Mouse (Mus musculus) intestine, embryonic 14.5 days (tissue): ENCODE measurements around the gene Tacc3. TPM values are rescaled to one million over a fixed set of nuclear protein-coding genes. Genes with fewer than 3 reads are reported as not detected.

ENCODE experiments used
- ATAC-seq: fragments of 200-750 bp; cut with Nextera tagmentation; replicated peaks from 2 replicates; pipeline ENCODE4 v1.8.0; 2017; ENCODE audit warnings: low read depth, moderate number of reproducible peaks, moderate TSS enrichment, moderate library complexity; ENCODE audit not compliant: low FRiP score, low TSS enrichment
- DNase-seq: peaks from one replicate; pipeline ENCODE4 v3.0.0-alpha.2; 2018; ENCODE audit warnings: low spot score
- H3K27ac ChIP-seq: fragments of 300-500 bp; sonication (generic); 2 replicates; pipeline ENCODE4 v1.5.1; 2014; ENCODE audit warnings: low read depth, mild to moderate bottlenecking, control low read depth
- H3K27me3 ChIP-seq: fragments of 300-500 bp; sonication (generic); replicated peaks from 2 replicates; pipeline ENCODE4 v1.6.1; 2014; ENCODE audit warnings: low read length, control low read depth; ENCODE audit not compliant: control insufficient read depth, insufficient read depth
- H3K36me3 ChIP-seq: fragments of 300-500 bp; sonication (generic); 2 replicates; pipeline ENCODE4 v1.6.1; 2014; ENCODE audit warnings: low read length, control low read depth; ENCODE audit not compliant: control insufficient read depth, insufficient read depth
- H3K4me1 ChIP-seq: fragments of 300-500 bp; sonication (generic); replicated peaks from 2 replicates; pipeline ENCODE4 v1.6.1; 2014; ENCODE audit warnings: low read length, control low read depth, mixed read lengths; ENCODE audit not compliant: control insufficient read depth, insufficient read depth
- H3K4me2 ChIP-seq: fragments of 300-500 bp; sonication (generic); 2 replicates; pipeline ENCODE4 v1.6.1; 2014; ENCODE audit warnings: low read length
- H3K4me3 ChIP-seq: fragments of 300-500 bp; sonication (generic); 2 replicates; pipeline ENCODE4 v1.5.1; 2014; ENCODE audit warnings: low read depth, low read length, control low read depth, mixed read lengths
- H3K9ac ChIP-seq: fragments of 300-500 bp; sonication (generic); 2 replicates; pipeline ENCODE4 v1.6.1; 2014; ENCODE audit warnings: mild to moderate bottlenecking, low read length
- H3K9me3 ChIP-seq: fragments of 300-500 bp; sonication (generic); 2 replicates; pipeline ENCODE4 v1.6.1; 2016; ENCODE audit warnings: low read length, control low read depth; ENCODE audit not compliant: control insufficient read depth
- WGBS: fragments of 180-500 bp; shearing (Covaris S2); extraction: QIAGEN DNeasy Blood & Tissue Kit; methylation state at CpG from one replicate; pipeline ENCODE4 v1.1.7; 2014; 5-methylcytosine and 5-hydroxymethylcytosine counted together
- polyA plus RNA-seq: library from polyadenylated mRNA; unstranded; fragments of >200 nt; fragmentation: Nextera tagmentation; extraction: Ambion mirVana; gene quantifications from 2 replicates; pipeline ENCODE4 v1.2.1, GENCODE M21; 2014

Gene Tacc3
- polyA plus RNA-seq, 1 experiment from 2014 or later: 174 TPM

DNA sequence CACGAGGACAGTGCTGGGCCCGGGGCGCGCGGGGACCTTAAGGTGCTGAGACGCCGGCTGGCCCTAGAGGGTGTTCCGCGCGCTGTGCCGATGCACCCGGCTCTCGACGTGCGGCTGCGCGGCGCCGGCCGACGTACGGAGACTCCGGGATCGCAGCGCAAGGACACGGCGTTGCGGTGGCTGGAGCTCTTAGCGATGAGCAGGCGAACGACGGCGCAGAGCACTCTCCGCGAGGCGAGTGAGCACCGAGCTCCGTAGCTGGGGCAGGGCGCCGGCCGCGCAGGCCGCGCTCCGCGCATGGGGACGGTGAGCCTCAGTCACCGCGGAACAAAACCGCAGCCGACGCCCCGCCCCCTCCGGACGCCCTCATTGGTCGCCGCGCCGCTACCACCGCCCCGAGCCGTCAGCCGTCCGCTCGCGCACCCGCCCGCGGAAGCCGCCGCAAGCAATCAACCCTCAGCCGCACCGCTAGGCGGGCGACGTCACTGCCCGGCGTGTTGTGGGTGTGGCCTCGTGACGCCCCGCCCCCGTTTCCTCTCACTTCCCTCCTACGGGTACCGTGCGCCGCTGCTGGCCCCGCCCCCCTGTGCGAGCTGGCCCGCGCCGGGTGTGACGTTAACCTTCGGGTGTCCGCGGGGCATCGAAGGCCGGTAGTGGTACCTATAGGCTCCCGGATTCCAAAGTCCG, 28.5 kb upstream of the Tacc3 start, which contains the start of the genes Fam53a and Gm9903:
Gene Fam53a (minus strand): TSS at position 335 of the 687 bp plus-strand sequence.
Gene Gm9903 (plus strand): TSS at position 625 of the 687 bp plus-strand sequence.
- Histone ChIP-seq H3K4me2 (peak within 1 kb of the TSS; percentile 90), H3K27me3 (no peaks in the 10 kb centered on the region), H3K9me3 (no peaks in the 10 kb centered on the region), H3K27ac (peak within 1 kb of the TSS; percentile 84), H3K9ac (peak within 1 kb of the TSS; percentile 89), H3K4me3 (peak within 1 kb of the TSS; percentile 88), H3K36me3 (no peaks in the 10 kb centered on the region), H3K4me1 (peaks cover 14% of the 10 kb centered on the region)
- ATAC-seq (peak; percentile 96), DNase-seq (peak; percentile 99)
- under 1% methylated on average over 98 of the region's 99 CpGs for WGBS

DNA sequence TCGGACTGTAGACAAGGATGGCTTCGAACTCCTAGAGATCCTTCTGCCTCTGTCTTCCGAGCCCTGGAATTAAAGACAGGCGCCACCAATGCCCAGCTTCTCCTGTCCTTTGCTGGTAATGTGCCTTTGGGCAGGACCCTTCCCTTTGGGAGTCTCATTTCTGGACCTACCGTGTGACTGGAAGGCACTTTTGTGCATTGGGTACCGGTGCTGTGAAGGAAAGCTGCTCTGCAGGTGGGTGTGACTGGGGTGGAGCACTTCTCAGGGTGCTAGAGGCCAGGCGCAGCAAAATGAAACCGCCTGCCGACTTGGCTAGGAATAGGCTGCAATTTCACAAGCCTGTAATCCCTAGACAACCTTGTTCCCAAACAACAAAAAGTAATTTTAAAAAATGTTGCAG, 27.9 kb upstream of the Tacc3 start:
- WGBS: 3% methylated on average over 9 of the region's 9 CpGs
- Histone ChIP-seq H3K4me2 (peak overlapping the region; percentile 75), H3K9me3 (no peaks in the 10 kb centered on the region), H3K36me3 (no peaks in the 10 kb centered on the region), H3K27me3 (no peaks in the 10 kb centered on the region), H3K4me1 (peaks cover 14% of the 10 kb centered on the region), H3K27ac (peak overlapping the region; percentile 47), H3K4me3 (peak overlapping the region; percentile 88), H3K9ac (peak overlapping the region; percentile 51)
- ATAC-seq (peak; percentile 32; the same call in 1 of the 2 replicates), DNase-seq (no peak)

GRCm38 (mm10) chr5:33630615-33631014, 27.3 kb upstream of the Tacc3 start:
- H3K4me1 ChIP-seq: peaks cover 14% of the 10 kb centered on the region
- H3K9me3 ChIP-seq: no peaks in the 10 kb centered on the region
- WGBS: 65% methylated on average over 4 of the region's 4 CpGs
- peak overlapping the region; percentile 51; the same call in 1 of the 2 replicates for H3K9ac ChIP-seq
- DNase-seq (no peak), ATAC-seq (no peak)
- H3K36me3 ChIP-seq: no peaks in the 10 kb centered on the region; the same call in 1 of the 2 replicates
- H3K27me3 ChIP-seq: no peaks in the 10 kb centered on the region
- peak overlapping the region; percentile 75; the same call in 1 of the 2 replicates for H3K4me2 ChIP-seq
- H3K27ac ChIP-seq: peak overlapping the region; percentile 47; the same call in 1 of the 2 replicates
- H3K4me3 ChIP-seq: peak overlapping the region; percentile 88; the same call in 1 of the 2 replicates

DNA sequence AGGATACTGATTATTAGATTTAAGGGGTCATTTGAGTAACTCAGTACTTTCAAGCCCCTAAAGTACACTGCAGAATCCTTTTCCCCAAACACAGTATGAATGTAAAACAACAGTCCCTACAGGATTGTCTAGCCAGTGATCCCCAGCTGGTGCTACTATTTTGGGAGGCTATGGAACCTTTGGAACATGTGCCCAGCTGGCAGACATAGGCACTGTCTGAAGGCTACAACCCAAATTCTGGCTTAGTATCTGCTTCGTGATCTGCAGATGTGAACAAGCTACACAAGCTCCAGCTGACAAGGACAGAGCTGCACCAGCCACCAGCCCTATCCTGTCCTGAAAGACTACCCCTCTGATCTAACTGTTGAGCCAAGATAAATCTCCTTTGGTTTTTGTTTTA, 25.4 kb upstream of the Tacc3 start:
- ATAC-seq: no peak
- Histone ChIP-seq H3K27ac (no peak overlapping the region), H3K36me3 (peaks cover 3% of the 10 kb centered on the region), H3K27me3 (no peaks in the 10 kb centered on the region), H3K4me3 (no peak overlapping the region), H3K4me2 (no peak overlapping the region), H3K9ac (no peak overlapping the region), H3K4me1 (peaks cover 14% of the 10 kb centered on the region), H3K9me3 (no peaks in the 10 kb centered on the region)
- WGBS: 96% methylated on average over 1 of the region's 1 CpGs
- DNase-seq: no peak

GRCm38 (mm10) chr5:33635361-33635760, 22.6 kb upstream of the Tacc3 start:
- Histone ChIP-seq H3K36me3 (peaks cover 25% of the 10 kb centered on the region), H3K9ac (no peak overlapping the region), H3K4me1 (0 out of 2 replicates have a peak, but pooled peaks cover under 1% of the 10 kb centered on the region), H3K9me3 (no peaks in the 10 kb centered on the region), H3K4me2 (no peak overlapping the region), H3K27me3 (no peaks in the 10 kb centered on the region), H3K27ac (no peak overlapping the region), H3K4me3 (no peak overlapping the region)
- ATAC-seq (no peak), DNase-seq (no peak)
- WGBS: 87% methylated on average over 3 of the region's 3 CpGs

- Histone ChIP-seq H3K27me3 (no peaks in the 10 kb centered on the region), H3K9me3 (no peaks in the 10 kb centered on the region), H3K27ac (no peak overlapping the region), H3K4me1 (no peaks in the 10 kb centered on the region), H3K4me3 (no peak overlapping the region), H3K4me2 (no peak overlapping the region), H3K9ac (no peak overlapping the region), H3K36me3 (peaks cover 47% of the 10 kb centered on the region)
- ATAC-seq (no peak), DNase-seq (no peak)
- WGBS: 74% methylated on average over 3 of the region's 3 CpGs
Observed at GRCm38 (mm10) chr5:33637606-33638350, 20.1 kb upstream of the Tacc3 start.

GRCm38 (mm10) chr5:33638826-33639225, 19.1 kb upstream of the Tacc3 start:
- 39% methylated on average over 4 of the region's 4 CpGs for WGBS
- Histone ChIP-seq H3K9me3 (no peaks in the 10 kb centered on the region), H3K4me2 (no peak overlapping the region), H3K36me3 (peaks cover 57% of the 10 kb centered on the region), H3K27me3 (no peaks in the 10 kb centered on the region), H3K27ac (no peak overlapping the region), H3K9ac (no peak overlapping the region), H3K4me3 (no peak overlapping the region), H3K4me1 (no peaks in the 10 kb centered on the region)
- ATAC-seq (no peak), DNase-seq (no peak)

DNA sequence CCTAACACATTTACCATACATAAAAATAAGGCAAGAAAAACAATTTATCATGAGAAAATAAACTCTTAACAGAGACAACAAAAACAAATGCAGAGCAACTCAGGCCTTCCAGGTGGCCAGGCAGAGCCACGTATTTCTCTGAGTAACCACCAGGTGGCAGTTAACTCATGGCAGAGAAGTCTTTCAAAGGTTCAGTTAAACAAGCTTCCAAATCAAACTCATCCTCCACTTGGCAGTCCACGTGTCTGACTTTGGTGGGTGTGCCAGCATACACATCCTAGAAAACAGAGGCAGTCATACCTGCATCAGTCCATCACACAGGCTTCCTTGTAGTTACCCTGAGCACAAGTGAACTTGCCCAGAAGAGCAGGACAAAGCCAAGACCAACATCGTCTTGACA, 17.3 kb upstream of the Tacc3 start:
- Histone ChIP-seq H3K4me1 (no peaks in the 10 kb centered on the region), H3K4me3 (no peak overlapping the region), H3K27ac (no peak overlapping the region), H3K27me3 (no peaks in the 10 kb centered on the region), H3K36me3 (peaks cover 74% of the 10 kb centered on the region), H3K9ac (no peak overlapping the region), H3K4me2 (no peak overlapping the region), H3K9me3 (no peaks in the 10 kb centered on the region)
- peak; percentile 57 for DNase-seq
- ATAC-seq: no peak; the same call in 1 of the 2 replicates
- WGBS: 37% methylated on average over 3 of the region's 3 CpGs
